Mouse (Mus musculus): ENCODE results near the gene 1700020N01Rik. TPM values are rescaled to one million over a fixed set of nuclear protein-coding genes. Genes with fewer than 3 reads are reported as not detected.
A peak's percentile ranks its signal among the peaks of the same experiment; 100 is the strongest.

Gene 1700020N01Rik
- 0.39 TPM in 1 of 2 replicates, not detected in the other for total RNA-seq (2021)
- long read RNA-seq: 0 reads

GRCm38 (mm10) chr10:21592896-21593380 is at the start of gene 1700020N01Rik:
Gene 1700020N01Rik, plus strand, starts transcription at chr10:21593145.
- DNase-seq: no peak

GRCm38 (mm10) chr10:21543576-21544278 is 49.2 kb upstream of the 1700020N01Rik start:
- DNase-seq: no peak

- DNase-seq: no peak
These were observed 48.2 kb upstream of the 1700020N01Rik start for GRCm38 (mm10) chr10:21544721-21545120.

DNA sequence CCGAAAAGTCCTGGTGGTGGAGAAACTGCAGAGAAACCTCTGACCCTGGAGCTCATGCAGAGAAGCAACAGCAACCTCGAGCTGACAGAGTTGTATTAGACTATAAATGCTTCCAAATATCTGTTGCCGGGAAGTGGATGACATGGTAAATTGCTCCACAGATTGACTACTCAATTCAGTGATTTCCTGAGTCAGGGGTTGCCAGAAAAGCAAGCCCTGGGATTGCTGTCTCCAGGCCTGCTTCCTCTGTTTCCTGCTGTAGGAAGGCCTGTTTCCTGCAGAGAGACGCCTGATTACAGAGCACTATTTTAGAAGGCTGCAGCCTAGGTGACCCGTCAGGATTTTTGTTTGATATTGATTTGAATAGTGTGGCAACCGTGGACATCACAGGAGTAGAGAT is 47.5 kb upstream of the 1700020N01Rik start:
- DNase-seq: no peak

- DNase-seq: no peak
These were observed 44.0 kb upstream of the 1700020N01Rik start for GRCm38 (mm10) chr10:21548871-21549505.

DNA sequence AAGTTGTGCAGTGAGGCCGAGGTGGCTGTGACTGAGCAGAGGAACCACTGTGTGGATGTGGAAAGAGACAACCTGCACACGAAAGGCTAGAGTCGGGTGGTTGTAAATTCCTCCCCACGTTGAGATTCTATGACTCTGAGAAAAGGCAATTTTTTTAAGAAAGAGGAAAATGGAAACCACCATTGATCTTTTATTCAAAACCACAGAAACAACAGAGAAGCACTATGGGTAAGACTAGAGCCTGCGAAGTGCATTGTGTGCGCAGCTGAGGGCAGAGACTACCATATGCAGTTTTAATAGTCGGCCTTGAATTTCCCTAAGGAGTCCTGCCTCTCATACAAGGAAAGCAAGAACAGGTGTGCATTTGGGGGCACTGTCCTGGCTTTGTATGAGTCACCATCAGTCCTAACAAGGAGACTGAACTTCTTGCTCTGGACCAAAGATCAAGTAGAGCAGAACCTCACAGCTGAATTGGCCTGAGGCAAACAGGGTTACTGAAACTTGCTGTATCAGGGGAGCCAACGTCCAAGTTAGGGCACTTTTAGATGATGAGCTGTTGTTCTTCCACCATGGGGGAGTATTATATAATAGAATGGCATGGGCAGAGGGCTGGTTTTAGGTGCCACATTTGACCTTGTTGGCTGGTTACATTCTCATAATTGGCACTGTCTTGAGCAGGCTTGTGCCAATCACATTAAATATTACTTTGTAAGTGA is 39.8 kb upstream of the 1700020N01Rik start:
- DNase-seq: no peak

DNA sequence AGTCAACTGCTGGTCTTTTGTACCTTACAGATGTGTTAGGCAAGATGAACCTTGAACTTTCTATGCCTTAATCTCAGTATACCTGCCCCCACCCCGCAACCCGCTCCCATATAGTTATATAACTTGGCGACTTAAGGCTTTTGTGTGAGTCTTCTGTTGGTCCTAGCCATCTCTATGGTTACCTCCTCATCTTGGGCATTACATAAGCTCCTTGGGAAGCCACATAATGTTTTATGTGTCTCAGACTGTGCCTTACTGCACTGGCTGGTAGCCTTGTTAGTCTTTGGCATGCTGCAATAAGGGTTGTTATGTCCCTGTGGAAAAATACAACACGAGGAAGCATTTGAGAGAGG is 39.3 kb upstream of the 1700020N01Rik start:
- DNase-seq: no peak

- no peak for DNase-seq
These were observed 37.9 kb upstream of the 1700020N01Rik start for GRCm38 (mm10) chr10:21554896-21555580.

DNA sequence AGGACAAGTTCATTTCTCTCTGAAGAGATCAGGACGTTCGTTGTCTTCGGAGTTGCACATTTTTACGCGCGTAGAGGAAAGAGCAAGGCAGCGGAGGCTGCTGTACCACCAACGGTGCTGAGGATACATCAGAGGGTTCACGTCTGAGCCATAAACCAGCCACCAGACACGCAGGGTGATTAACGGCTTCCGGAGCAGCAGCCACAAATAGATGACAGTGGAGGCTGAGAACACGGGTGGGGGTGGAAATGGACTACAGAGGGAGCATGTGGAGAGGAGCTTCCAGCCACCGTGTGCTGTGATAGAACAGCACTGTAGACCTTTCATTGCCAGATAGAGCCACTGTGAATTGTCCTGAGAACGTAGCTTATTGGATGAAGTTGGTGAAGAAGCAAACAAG is 33.2 kb upstream of the 1700020N01Rik start:
- peak; percentile 8 for DNase-seq

DNA sequence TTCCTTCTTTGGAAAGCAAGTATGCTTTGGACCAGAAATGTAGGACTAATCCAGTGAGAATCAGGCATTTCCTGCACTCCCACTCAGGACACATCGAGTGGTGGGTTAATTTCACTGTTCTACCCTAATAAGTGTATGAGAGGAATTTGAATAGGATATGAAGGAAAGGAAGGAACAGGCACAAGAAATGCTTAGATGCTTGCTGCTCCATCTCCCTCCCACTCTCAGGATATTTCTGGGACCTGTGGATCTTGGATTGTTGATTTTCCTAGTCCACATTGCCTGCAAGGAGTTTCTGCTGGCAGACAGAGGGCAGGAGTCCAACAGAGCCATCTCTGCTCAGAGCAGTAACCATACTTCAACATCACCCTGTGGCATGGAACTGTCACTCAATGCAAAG is 31.8 kb upstream of the 1700020N01Rik start:
- no peak for DNase-seq

DNA sequence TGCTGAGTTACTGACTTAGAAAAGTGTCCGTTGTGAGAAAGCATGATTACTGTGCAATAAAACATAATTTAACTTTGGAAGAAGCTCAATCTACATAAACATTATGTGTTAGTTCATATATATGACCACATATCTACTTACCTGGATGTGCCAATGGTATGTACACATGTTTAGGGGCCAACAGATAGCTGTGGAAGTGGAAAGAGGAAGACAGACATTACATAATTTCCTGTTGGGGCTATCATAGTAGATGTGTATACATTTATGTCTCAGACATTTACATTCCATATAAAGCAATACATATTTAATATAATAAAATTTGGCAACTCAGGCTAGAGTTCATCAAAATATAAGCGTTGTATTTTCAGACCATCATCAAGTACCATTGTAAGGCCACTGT is 29.5 kb upstream of the 1700020N01Rik start:
- DNase-seq: no peak

GRCm38 (mm10) chr10:21564189-21564588 is 28.8 kb upstream of the 1700020N01Rik start:
- DNase-seq: no peak

GRCm38 (mm10) chr10:21566074-21566473 is 26.9 kb upstream of the 1700020N01Rik start:
- no peak for DNase-seq

- DNase-seq: no peak
These were observed 21.3 kb upstream of the 1700020N01Rik start for GRCm38 (mm10) chr10:21571615-21572014.

- no peak for DNase-seq
These were observed 19.2 kb upstream of the 1700020N01Rik start for GRCm38 (mm10) chr10:21573713-21574112.

- DNase-seq: no peak
These were observed 17.1 kb upstream of the 1700020N01Rik start for GRCm38 (mm10) chr10:21575806-21576378.

DNA sequence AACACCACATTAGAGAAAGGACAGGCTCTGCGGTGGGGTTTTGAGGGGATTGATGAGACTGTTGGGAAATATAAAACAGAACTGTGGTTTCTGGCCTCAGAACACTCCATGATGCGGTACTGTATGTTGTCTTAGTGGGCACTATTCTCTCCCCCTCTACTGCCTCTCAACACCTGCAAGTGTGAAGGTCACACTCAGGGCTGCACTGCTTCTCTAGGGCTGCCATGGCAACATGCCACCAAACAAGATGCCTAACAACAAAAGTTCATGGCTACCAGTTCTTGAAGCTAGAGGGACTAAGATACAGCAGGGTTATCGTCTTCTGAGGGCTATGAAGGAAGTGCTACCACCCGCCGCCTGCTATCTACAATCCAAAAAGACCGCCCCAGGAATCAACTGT is 15.1 kb upstream of the 1700020N01Rik start:
- no peak for DNase-seq

- no peak for DNase-seq
These were observed 11.4 kb upstream of the 1700020N01Rik start for GRCm38 (mm10) chr10:21581546-21581945.

DNA sequence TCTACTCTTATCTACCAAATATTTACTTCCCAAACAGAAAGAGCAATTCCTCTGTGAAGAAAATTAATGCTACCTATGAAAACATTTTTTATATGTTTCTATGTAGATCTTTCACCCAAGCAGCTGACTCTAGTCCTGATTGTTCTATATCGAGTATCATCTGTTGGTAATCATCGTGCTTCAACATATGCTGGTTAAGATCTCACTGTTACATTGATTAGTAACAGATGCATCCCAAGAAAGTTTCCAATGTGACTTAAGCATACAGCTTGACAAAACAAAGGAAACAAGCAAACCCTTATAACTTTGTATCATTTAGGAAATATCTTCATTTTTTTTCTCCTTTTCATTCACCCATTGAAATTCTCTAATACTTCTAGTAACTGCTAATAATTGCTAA is 5.9 kb upstream of the 1700020N01Rik start:
- DNase-seq: no peak

DNA sequence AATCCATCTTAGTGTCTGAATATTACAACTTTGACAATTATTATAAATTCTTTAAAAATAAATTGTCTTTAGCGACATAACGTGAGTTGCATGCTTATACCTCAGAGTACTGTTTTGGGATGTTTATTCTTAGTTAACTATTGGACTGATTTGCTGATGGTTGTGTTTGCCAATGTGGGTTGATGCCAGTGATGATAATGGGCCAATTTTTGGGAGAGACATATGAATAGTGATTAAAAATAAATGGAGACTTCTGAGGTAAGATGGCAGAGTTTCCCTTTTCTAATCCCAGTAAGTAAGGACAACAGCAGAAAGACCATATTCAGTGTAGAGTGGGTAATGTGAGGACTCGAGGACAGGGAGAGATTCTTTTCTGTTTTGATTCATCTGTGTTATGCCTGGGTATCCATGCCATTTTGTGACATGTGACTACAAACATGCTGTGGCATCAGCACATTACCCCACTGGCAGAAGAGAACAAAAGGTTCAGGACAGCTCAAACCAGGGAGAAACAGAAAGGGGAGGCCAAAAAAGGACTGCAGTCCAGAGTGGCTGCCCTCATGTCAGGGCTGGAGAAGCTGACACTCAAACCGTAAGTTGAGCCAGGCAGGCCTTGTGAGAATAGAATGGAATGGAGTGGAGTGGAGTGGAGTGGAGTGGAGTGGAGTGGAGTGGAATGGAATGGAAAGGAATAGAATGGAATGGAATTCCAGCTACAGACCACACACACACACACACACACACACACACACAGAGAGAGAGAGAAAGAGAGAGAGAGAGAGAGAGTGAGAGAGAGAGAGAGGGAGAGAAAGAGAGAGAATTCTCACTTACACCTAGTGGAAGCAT is 4.7 kb upstream of the 1700020N01Rik start:
- DNase-seq: no peak

- DNase-seq: peak; percentile 68
These were observed 8.0 kb downstream of the 1700020N01Rik start for GRCm38 (mm10) chr10:21600931-21601330.

Measured in adrenal gland, postnatal 25 days (tissue).